Mouse (Mus musculus) stomach, embryonic 14.5 days (tissue): ENCODE results near the gene Scimp. TPM values are rescaled to one million over a fixed set of nuclear protein-coding genes. Genes with fewer than 3 reads are reported as not detected.
"Not testable (repeated sequence)": the region's sequence is repeated elsewhere in the genome, so short reads cannot be mapped to it uniquely, and the experiment has no call there.

Experiments used
- ATAC-seq: fragments of 200-750 bp; cut with Nextera tagmentation; 2 replicates; pipeline ENCODE4 v1.8.0; 2017; ENCODE audit warnings: low read depth, moderate TSS enrichment; ENCODE audit not compliant: insufficient number of reproducible peaks, insufficient read depth, low FRiP score
- H3K27ac ChIP-seq: fragments of 300-500 bp; sonication (generic); 2 replicates; pipeline ENCODE4 v1.5.1; 2014; ENCODE audit warnings: mild to moderate bottlenecking, low read length, moderate library complexity, mixed read lengths
- H3K27me3 ChIP-seq: fragments of 300-500 bp; sonication (generic); 2 replicates; pipeline ENCODE4 v1.6.1; 2014; ENCODE audit warnings: low read length, control low read depth, mixed read lengths; ENCODE audit not compliant: control insufficient read depth, insufficient read depth
- H3K36me3 ChIP-seq: fragments of 300-500 bp; sonication (generic); 2 replicates; pipeline ENCODE4 v1.6.1; 2014; ENCODE audit warnings: mild to moderate bottlenecking, control low read depth, low read length, moderate library complexity, mixed read lengths; ENCODE audit not compliant: control insufficient read depth, insufficient read depth
- H3K4me1 ChIP-seq: fragments of 300-500 bp; sonication (generic); 2 replicates; pipeline ENCODE4 v1.6.1; 2014; ENCODE audit warnings: low read length, control low read depth, mixed read lengths; ENCODE audit not compliant: control insufficient read depth, insufficient read depth
- H3K4me2 ChIP-seq: fragments of 300-500 bp; sonication (generic); replicated peaks from 2 replicates; pipeline ENCODE4 v1.6.1; 2014; ENCODE audit warnings: low read depth, low read length, control low read depth
- H3K4me3 ChIP-seq: fragments of 300-500 bp; sonication (generic); 2 replicates; pipeline ENCODE4 v1.5.1; 2014; ENCODE audit warnings: low read depth, low read length, control low read depth
- H3K9ac ChIP-seq: fragments of 300-500 bp; sonication (generic); replicated peaks from 2 replicates; pipeline ENCODE4 v1.6.1; 2014; ENCODE audit warnings: low read depth, mild to moderate bottlenecking, control low read depth, low read length, moderate library complexity, mixed read lengths
- H3K9me3 ChIP-seq: fragments of 300-500 bp; sonication (generic); 2 replicates; pipeline ENCODE4 v1.6.1; 2016; ENCODE audit warnings: low read depth, low read length, control low read depth; ENCODE audit not compliant: control insufficient read depth
- WGBS: fragments of 180-500 bp; shearing (Covaris S2); extraction: QIAGEN DNeasy Blood & Tissue Kit; methylation state at CpG from one replicate; pipeline ENCODE4 v1.1.7; 2014; 5-methylcytosine and 5-hydroxymethylcytosine counted together
- polyA plus RNA-seq: library from polyadenylated mRNA; unstranded; fragments of >200 nt; fragmentation: Nextera tagmentation; extraction: Ambion mirVana; gene quantifications from 2 replicates; pipeline ENCODE4 v1.2.1, GENCODE M21; 2014

The Scimp gene
- polyA plus RNA-seq, 1 experiment from 2014 or later, result 0.87 TPM

- H3K4me3 ChIP-seq, result no peak overlapping the region
- no peak overlapping the region for H3K27ac ChIP-seq
Measured at GRCm38 (mm10) chr11:70790874-70791551, 21.4 kb downstream of the Scimp start.

GRCm38 (mm10) chr11:70790426-70790825 is 22.0 kb downstream of the Scimp start:
- Histone ChIP-seq H3K4me1 (no peaks in the 10 kb centered on the region), H3K27me3 (no peaks in the 10 kb centered on the region), H3K27ac (no peak overlapping the region), H3K36me3 (no peaks in the 10 kb centered on the region), H3K9me3 (no peaks in the 10 kb centered on the region), H3K4me2 (no peak overlapping the region), H3K4me3 (no peak overlapping the region), H3K9ac (no peak overlapping the region)
- no peak for ATAC-seq
- 81% methylated on average over 2 of the region's 2 CpGs for WGBS

More at GRCm38 (mm10) chr11:70790874-70791551, 21.4 kb downstream of the Scimp start:
- Histone ChIP-seq H3K4me2 (no peak overlapping the region), H3K36me3 (no peaks in the 10 kb centered on the region), H3K9ac (no peak overlapping the region), H3K4me1 (no peaks in the 10 kb centered on the region), H3K9me3 (no peaks in the 10 kb centered on the region), H3K27me3 (no peaks in the 10 kb centered on the region)
- ATAC-seq, result no peak
- 65% methylated on average over 7 of the region's 7 CpGs for WGBS

GRCm38 (mm10) chr11:70788972-70789655 is 23.3 kb downstream of the Scimp start:
- Histone ChIP-seq H3K9me3 (no peaks in the 10 kb centered on the region), H3K4me2 (no peak overlapping the region), H3K27ac (no peak overlapping the region), H3K9ac (no peak overlapping the region), H3K4me3 (no peak overlapping the region), H3K27me3 (no peaks in the 10 kb centered on the region), H3K36me3 (no peaks in the 10 kb centered on the region), H3K4me1 (no peaks in the 10 kb centered on the region)
- WGBS, result 84% methylated on average over 10 of the region's 10 CpGs
- ATAC-seq, result no peak

GRCm38 (mm10) chr11:70787052-70787451 is 25.3 kb downstream of the Scimp start:
- Histone ChIP-seq H3K9ac (no peak overlapping the region), H3K4me3 (no peak overlapping the region), H3K27ac (no peak overlapping the region), H3K4me1 (no peaks in the 10 kb centered on the region), H3K36me3 (no peaks in the 10 kb centered on the region), H3K4me2 (no peak overlapping the region), H3K27me3 (no peaks in the 10 kb centered on the region), H3K9me3 (no peaks in the 10 kb centered on the region)
- 64% methylated on average over 11 of the region's 11 CpGs for WGBS
- ATAC-seq, result no peak

GRCm38 (mm10) chr11:70785908-70786307 is 26.5 kb downstream of the Scimp start:
- Histone ChIP-seq H3K9ac (no peak overlapping the region), H3K4me1 (no peaks in the 10 kb centered on the region), H3K4me2 (no peak overlapping the region), H3K27ac (no peak overlapping the region), H3K27me3 (no peaks in the 10 kb centered on the region), H3K4me3 (no peak overlapping the region), H3K9me3 (no peaks in the 10 kb centered on the region), H3K36me3 (no peaks in the 10 kb centered on the region)
- ATAC-seq, result no peak
- WGBS, result 62% methylated on average over 2 of the region's 2 CpGs

- H3K4me3 ChIP-seq, H3K36me3 ChIP-seq, H3K27ac ChIP-seq, H3K4me2 ChIP-seq, H3K4me1 ChIP-seq, H3K27me3 ChIP-seq, H3K9ac ChIP-seq, H3K9me3 ChIP-seq, ATAC-seq: not testable (repeated sequence)
- WGBS, result 26% methylated on average over 6 of the region's 6 CpGs
Measured at GRCm38 (mm10) chr11:70778058-70778457, 34.3 kb downstream of the Scimp start.

- Histone ChIP-seq H3K9me3 (no peaks in the 10 kb centered on the region), H3K36me3 (no peaks in the 10 kb centered on the region; the same call in 1 of the 2 replicates), H3K27me3 (no peaks in the 10 kb centered on the region), H3K4me2 (no peak overlapping the region), H3K27ac (no peak overlapping the region), H3K9ac (no peak overlapping the region), H3K4me1 (no peaks in the 10 kb centered on the region), H3K4me3 (no peak overlapping the region)
- WGBS, result 68% methylated on average over 6 of the region's 6 CpGs
- ATAC-seq, result 0 out of 2 replicates have a peak, but pooled peaks have one; percentile 6
Measured at GRCm38 (mm10) chr11:70777634-70778033, 34.8 kb downstream of the Scimp start.

GRCm38 (mm10) chr11:70776830-70777571 is 35.4 kb downstream of the Scimp start:
- Histone ChIP-seq H3K36me3 (peaks cover 3% of the 10 kb centered on the region), H3K4me2 (no peak overlapping the region), H3K9ac (no peak overlapping the region), H3K4me1 (no peaks in the 10 kb centered on the region), H3K4me3 (no peak overlapping the region), H3K27ac (no peak overlapping the region), H3K27me3 (no peaks in the 10 kb centered on the region), H3K9me3 (no peaks in the 10 kb centered on the region)
- WGBS, result 26% methylated on average over 17 of the region's 17 CpGs
- peak; percentile 75; the same call in 1 of the 2 replicates for ATAC-seq
